Mouse (Mus musculus): ENCODE measurements around the gene Ctu1. TPM values are rescaled to one million over a fixed set of nuclear protein-coding genes. Genes with fewer than 3 reads are reported as not detected.
"Not testable (repeated sequence)": the region's sequence is repeated elsewhere in the genome, so short reads cannot be mapped to it uniquely, and the experiment has no call there.

Gene Ctu1
- total RNA-seq (2017) = 1.9 and 2.8 TPM in 2 replicates

DNA sequence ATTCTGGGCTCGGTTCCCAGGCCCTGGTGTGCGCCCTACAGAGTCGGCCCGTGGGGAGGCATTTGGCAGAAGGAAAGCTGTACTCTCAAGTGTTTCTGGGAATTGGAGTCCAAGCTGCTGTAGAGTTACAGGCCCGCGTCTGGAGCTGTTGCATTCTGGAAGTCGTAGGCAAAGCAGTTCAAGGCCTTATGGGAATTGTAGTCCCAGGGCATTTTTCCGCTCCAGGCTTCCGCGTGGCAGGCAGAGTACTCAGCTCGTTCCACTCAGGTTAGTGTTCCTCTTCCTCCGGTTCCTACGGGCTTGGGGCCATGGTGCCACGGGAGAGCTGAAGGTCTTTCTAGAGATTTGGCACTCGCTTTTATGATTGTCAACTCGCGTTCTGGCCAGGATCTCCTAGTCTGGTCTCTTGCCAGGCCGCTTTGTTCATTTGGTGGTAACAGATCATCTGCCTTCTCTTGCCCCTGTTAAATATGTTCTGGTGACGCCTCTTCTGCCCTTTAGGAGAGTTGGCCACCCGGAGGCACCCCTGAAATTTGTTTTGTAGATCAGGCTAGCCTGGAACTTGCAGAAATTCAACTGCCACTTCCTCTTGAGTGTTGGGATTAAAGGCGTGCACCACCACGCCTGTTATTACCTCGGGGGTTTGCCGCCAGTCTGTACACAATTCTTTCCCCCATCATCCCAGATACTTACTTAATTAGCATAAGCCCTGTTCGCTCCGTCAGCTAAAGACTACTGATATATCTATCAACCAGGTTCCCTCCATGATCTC is at the start of gene Ctu1:
TSS of gene Ctu1 (plus strand) at position 208 of the 772 bp plus-strand sequence.
- ATAC-seq (ENCODE audit: extremely low read depth, insufficient number of reproducible peaks, low FRiP score, poor library complexity, severe bottlenecking) = peak; percentile 89

- no peak for ATAC-seq (ENCODE audit: extremely low read depth, insufficient number of reproducible peaks, low FRiP score, poor library complexity, severe bottlenecking)
Measured at GRCm38 (mm10) chr7:43622927-43623326, 48.9 kb upstream of the Ctu1 start.

DNA sequence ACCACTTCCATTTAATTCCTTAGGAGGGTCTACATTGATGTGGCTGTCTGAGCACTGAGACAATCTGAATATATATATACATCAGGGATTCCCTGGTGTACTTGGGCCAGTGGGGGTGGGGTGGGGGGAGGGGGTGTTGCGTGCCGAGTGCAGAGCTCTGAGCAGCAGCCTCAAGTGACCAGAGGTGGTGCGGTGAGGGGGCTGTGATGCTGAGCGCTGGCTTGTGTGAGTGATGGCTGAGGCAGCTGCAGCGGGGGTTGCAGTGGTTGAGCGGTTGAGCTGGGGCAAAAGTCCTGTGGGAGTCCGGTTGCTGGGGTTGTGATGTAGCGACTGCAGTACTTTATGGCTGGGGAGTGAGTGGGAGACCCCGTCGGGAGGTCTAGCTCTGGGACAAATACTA is 48.0 kb upstream of the Ctu1 start:
- no peak for ATAC-seq (ENCODE audit: extremely low read depth, insufficient number of reproducible peaks, low FRiP score, poor library complexity, severe bottlenecking)

DNA sequence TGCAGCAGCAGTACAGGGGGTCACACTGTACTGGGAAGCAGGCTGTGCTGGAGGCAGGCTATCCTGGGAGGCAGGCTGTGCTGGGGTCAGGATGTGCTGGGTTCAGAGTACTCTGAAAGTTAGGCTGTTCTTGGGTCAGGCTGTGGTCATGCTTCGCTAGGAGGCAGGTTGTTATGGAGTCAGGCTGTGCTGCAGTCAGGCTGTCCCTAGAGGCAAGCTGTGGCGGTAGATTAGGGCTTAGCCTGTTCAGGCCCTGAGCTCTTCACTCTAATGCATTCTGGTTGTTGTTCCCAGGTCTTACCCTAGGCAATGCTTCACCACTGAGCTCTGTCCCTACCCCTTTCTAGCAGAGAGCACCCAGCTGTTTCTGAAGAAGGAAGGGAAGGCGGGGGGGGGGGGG is 46.8 kb upstream of the Ctu1 start:
- no peak for ATAC-seq (ENCODE audit: extremely low read depth, insufficient number of reproducible peaks, low FRiP score, poor library complexity, severe bottlenecking)

DNA sequence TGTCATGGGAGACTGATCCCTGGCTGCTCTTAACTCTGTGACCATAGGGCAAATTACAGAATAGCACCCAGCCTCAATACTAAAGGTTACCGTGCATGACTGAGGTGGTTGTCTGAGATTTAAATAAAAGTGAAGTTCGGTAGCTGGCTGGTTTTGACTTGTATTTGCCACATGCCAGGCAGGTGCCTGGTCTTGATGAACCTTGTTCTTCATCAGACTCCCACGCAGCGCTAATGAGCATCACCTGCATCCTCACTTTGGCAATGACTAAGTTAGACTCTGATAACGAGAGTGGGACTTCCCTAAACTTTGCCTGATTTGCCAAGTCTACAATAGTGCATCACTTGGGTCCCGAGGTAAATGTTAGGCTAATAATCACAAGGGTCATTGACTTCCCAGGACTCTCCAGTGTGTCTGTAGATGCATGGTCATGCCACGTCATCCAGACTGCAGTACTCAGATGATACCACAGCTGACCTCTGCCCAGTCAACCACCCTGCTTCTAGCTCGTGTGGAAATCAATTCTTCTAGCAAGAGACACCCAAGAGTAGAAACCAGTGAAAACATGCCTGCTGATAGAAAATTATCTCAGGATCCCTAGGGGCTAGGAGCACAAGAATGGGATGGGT is 45.9 kb upstream of the Ctu1 start:
- ATAC-seq (ENCODE audit: extremely low read depth, insufficient number of reproducible peaks, low FRiP score, poor library complexity, severe bottlenecking) = no peak

DNA sequence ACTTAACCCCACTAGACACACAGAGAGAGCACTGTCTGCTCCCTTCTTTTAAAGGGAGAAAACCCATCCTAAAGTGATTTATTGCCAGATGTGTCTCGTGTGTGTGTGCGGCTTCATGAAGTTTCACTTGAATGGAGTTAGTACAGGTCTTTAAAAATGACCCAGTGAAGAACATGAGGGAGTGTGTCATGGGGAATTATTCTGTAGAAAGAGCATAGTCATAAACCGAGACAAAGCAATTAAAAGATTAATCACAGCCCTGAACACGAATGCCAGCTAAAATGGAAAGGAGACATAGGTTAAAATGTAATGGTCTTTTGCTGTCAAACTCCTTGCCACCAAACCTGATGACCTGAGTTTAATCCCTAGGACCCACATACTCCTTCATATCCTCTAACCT is 37.9 kb upstream of the Ctu1 start:
- no peak for ATAC-seq (ENCODE audit: extremely low read depth, insufficient number of reproducible peaks, low FRiP score, poor library complexity, severe bottlenecking)

DNA sequence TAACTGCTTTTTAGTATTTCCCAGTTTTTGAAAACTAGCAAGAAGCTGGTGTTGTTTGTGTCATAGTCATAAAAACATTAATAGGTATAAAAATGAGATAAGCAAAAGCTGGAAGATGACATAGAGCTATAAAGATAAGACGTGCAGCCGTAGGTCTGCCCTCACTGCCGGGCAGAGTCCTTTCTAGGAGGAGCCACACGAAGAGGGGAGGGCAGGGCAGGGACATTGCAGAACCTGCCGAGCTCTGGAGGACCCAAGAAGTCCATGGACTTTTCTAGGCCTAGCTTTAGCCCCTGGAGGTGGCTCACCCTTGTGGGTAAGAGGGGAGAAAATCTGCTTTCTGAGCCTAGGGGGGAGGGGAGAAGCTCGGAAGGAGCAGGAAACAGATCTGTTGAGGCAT is 37.3 kb upstream of the Ctu1 start, which contains the start of gene Ceacam18:
TSS of gene Ceacam18 (plus strand) at position 208 of the 400 bp plus-strand sequence.
- ATAC-seq (ENCODE audit: extremely low read depth, insufficient number of reproducible peaks, low FRiP score, poor library complexity, severe bottlenecking) = no peak

- peak; percentile 78 for ATAC-seq (ENCODE audit: extremely low read depth, insufficient number of reproducible peaks, low FRiP score, poor library complexity, severe bottlenecking)
Measured at GRCm38 (mm10) chr7:43636194-43636593, 35.6 kb upstream of the Ctu1 start.

- ATAC-seq (ENCODE audit: extremely low read depth, insufficient number of reproducible peaks, low FRiP score, poor library complexity, severe bottlenecking) = peak; percentile 37; the same call in 1 of the 2 replicates
Measured at GRCm38 (mm10) chr7:43637118-43637517, 34.7 kb upstream of the Ctu1 start.

- peak; percentile 80 for ATAC-seq (ENCODE audit: extremely low read depth, insufficient number of reproducible peaks, low FRiP score, poor library complexity, severe bottlenecking)
Measured at GRCm38 (mm10) chr7:43642587-43642986, 29.2 kb upstream of the Ctu1 start.

GRCm38 (mm10) chr7:43643046-43643652 is 28.7 kb upstream of the Ctu1 start:
- no peak for ATAC-seq (ENCODE audit: extremely low read depth, insufficient number of reproducible peaks, low FRiP score, poor library complexity, severe bottlenecking)

DNA sequence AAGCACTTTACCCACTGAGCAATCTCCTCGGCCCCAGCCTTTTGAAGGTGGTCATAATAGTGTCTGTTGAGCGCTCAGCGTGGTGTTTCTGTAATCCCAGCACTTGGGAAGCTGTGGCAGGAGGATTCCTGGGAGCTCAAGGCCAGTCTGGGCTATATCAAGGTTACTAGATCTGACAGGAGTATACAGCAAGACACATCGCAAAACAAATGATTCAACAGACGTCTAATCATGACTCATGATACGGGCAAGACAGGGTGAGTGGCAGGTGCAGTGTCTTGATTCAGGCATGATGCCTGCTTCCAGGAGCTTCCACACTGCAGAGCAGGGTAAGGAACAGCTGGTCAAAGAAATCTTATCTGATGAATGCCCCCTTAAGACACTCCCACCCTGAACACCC is 19.1 kb upstream of the Ctu1 start:
- no peak for ATAC-seq (ENCODE audit: extremely low read depth, insufficient number of reproducible peaks, low FRiP score, poor library complexity, severe bottlenecking)

DNA sequence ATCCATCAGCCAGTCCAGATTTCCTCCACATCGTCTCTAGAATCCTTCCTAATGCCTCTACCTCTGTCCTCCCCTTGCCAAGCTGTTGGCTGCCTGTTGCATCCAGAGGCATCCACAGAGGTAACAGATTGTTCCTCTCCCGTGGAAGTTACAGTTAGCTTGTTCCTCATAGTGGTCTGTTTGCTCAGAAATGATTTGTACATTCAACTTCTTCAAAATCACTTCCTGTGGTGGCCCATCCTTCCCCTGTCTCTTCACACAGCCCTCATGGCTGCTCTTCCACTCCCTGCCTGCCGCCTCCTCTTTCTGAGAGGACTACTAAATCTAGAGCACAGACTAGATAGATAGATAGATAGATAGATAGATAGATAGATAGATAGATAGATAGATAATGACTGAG is 17.3 kb upstream of the Ctu1 start:
- peak; percentile 71 for ATAC-seq (ENCODE audit: extremely low read depth, insufficient number of reproducible peaks, low FRiP score, poor library complexity, severe bottlenecking)

GRCm38 (mm10) chr7:43656232-43656631 is 15.6 kb upstream of the Ctu1 start:
- ATAC-seq (ENCODE audit: extremely low read depth, insufficient number of reproducible peaks, low FRiP score, poor library complexity, severe bottlenecking) = no peak

GRCm38 (mm10) chr7:43660002-43660401 is 11.8 kb upstream of the Ctu1 start, which contains the start of gene Siglece:
TSS of gene Siglece (minus strand) at chr7:43660161.
- ATAC-seq (ENCODE audit: extremely low read depth, insufficient number of reproducible peaks, low FRiP score, poor library complexity, severe bottlenecking) = 0 out of 2 replicates have a peak, but pooled peaks have one; percentile 34

- ATAC-seq (ENCODE audit: extremely low read depth, insufficient number of reproducible peaks, low FRiP score, poor library complexity, severe bottlenecking) = no peak; the same call in 1 of the 2 replicates
Measured at GRCm38 (mm10) chr7:43662804-43663203, 9.0 kb upstream of the Ctu1 start.

DNA sequence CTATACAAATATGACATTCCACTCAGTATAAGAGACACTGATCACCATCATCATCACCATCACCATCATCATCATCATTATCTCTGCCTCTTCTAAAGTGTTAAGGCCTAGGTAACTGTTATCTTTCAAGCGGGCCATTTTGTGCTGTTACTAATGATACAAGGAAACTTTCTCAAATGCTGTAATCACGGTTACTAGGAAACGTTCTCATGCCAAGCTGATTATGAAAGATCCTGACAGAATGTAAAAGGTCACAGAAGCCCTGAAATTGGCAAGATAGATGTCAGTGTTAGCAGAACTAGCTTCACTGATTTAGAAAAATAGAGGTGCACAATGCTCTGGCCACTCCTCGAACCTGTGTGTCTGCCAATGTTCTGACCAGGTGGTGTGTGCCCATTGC is 4.6 kb upstream of the Ctu1 start:
- not testable (repeated sequence) for ATAC-seq (ENCODE audit: extremely low read depth, insufficient number of reproducible peaks, low FRiP score, poor library complexity, severe bottlenecking)

DNA sequence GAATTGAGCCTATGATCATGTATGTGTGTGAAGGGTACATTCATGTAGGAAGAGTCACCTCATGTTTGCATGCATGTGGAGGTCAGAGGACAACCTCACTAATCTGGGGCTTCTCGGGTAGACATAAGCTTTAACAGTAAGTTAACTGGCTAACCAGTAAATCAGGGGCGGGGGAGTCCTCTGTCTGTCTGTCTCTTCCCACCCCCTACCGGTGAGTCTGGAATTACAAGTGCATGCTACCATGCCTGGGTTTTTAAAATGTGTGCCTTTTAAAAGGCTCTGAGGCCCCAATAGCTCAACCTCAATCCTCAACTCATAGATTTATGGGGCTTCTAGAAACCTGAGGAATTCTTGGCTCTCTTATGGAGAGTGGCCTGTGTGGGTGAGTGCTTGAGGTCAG is 3.2 kb upstream of the Ctu1 start:
- ATAC-seq (ENCODE audit: extremely low read depth, insufficient number of reproducible peaks, low FRiP score, poor library complexity, severe bottlenecking) = peak; percentile 55; the same call in 1 of the 2 replicates

DNA sequence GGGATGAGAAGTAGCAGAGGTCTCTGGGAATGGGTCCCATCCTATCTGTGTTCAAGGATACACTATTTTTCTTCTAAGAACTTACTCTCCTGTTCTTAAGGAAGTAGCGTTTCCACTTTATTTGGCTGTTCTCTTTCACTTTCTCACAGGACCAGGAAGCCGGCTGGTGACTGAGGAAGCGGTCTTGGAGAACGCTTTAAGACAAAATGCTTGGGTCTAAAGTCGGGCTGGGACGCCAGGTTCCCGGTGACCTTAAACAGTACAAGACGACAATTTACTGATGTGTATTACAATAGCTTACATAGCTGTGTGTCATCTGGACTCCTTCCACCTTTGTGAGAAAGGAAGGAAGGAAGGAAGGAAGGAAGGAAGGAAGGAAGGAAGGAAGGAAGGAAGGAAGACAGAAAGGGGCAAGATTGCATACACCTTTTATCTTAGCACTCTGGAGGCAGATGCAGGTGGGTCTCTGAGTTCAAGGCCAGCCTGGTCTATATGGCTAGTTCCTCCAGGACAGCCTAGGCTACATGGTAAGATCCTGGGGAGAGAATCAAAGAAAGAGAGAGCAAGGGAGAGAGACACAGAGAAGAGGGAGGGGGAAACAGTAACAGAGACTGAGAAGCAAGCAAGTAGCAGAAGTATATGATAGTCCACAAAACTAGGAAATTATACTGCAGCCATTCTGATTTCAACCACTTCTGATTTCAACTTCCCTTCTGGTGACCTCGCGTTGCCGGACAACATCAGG is 580 bp upstream of the Ctu1 start:
- ATAC-seq (ENCODE audit: extremely low read depth, insufficient number of reproducible peaks, low FRiP score, poor library complexity, severe bottlenecking) = no peak

Measured in neutrophil, adult 5-6 weeks (primary cell).